Mouse (Mus musculus) cortical plate, adult 2 months (tissue): ENCODE measurements around the gene Gm7247. TPM values are rescaled to one million over a fixed set of nuclear protein-coding genes. Genes with fewer than 3 reads are reported as not detected.
"Not testable (repeated sequence)": the region's sequence is repeated elsewhere in the genome, so short reads cannot be mapped to it uniquely, and the experiment has no call there.

ENCODE experiments used
- H3K27ac ChIP-seq: fragments of 200-500 bp; 2 replicates; pipeline ENCODE4 v1.5.1; 2012; ENCODE audit warnings: low read length, control low read depth, inconsistent platforms; ENCODE audit not compliant: insufficient read depth
- H3K4me1 ChIP-seq: fragments of 200-500 bp; 2 replicates; pipeline ENCODE4 v1.6.1; 2011; ENCODE audit warnings: low read length; ENCODE audit not compliant: control insufficient read depth, insufficient read depth
- H3K4me3 ChIP-seq: fragments of 200-500 bp; 2 replicates; pipeline ENCODE4 v1.5.1; 2011; ENCODE audit warnings: mild to moderate bottlenecking, low read length, control low read depth; ENCODE audit not compliant: insufficient read depth
- CTCF ChIP-seq: fragments of 200-500 bp; IDR thresholded peaks from 2 replicates; pipeline ENCODE4 v1.5.1; 2011; ENCODE audit warnings: mild to moderate bottlenecking, control low read depth, low read length; ENCODE audit not compliant: insufficient read depth; ENCODE audit errors: extremely low read depth
- POLR2A ChIP-seq: fragments of 200-500 bp; IDR thresholded peaks from 2 replicates; pipeline ENCODE4 v1.6.1; 2011; ENCODE audit warnings: mild to moderate bottlenecking, low read length, control low read depth; ENCODE audit not compliant: insufficient read depth; ENCODE audit errors: extremely low read depth
- polyA plus RNA-seq: library from polyadenylated mRNA; depleted of rRNA; stranded (reverse); fragments of >200 nt; gene quantifications from 2 replicates; pipeline ENCODE4 v1.2.3, GENCODE M21; 2012

Gm7247 gene
- polyA plus RNA-seq, 1 experiment, result not detected

DNA sequence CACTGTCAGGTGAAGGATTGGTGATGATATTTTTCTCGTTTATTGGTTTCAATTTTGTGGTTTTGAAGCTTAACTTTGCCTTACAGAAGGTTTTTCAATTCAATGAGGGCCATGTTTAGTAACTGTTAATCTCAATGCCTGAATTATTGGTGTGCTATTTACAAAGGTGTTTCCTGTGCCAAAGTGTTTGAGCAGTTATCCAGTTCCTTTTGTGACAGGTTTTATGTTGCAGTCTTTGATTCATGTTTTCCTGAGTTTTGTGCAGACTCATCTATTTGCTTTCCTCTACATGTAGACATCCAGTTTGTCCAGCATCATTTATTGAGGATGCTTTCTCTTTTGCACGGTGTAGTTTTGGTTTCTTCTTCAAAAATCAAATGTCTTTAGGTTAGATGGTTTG is 62.3 kb downstream of the Gm7247 start:
- Histone ChIP-seq H3K4me1 (no peaks in the 10 kb centered on the region), H3K4me3 (no peak overlapping the region), H3K27ac (no peak overlapping the region)
- no peak for TF ChIP-seq POLR2A
- no peak for TF ChIP-seq CTCF

DNA sequence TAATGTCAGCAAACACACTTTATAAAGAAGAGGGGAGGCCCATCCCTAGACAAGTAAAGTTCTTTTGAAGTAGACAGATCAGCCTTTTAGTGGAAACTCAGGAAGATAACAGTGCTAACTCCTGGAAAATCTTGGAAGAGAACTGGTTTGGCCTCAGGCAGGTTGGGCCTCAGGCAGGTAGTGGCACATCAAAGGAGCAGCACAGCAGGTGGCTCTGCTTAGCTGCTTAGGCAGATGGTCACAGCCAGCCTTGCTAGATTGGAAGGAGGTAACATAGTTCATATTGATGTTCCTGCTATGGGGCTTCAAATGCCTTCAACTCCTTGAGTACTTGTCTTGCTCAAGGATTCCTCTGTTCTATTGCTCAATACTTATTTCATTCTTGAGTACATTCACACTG is 68.6 kb downstream of the Gm7247 start:
- H3K4me1 ChIP-seq, H3K4me3 ChIP-seq, H3K27ac ChIP-seq: not testable (repeated sequence)

DNA sequence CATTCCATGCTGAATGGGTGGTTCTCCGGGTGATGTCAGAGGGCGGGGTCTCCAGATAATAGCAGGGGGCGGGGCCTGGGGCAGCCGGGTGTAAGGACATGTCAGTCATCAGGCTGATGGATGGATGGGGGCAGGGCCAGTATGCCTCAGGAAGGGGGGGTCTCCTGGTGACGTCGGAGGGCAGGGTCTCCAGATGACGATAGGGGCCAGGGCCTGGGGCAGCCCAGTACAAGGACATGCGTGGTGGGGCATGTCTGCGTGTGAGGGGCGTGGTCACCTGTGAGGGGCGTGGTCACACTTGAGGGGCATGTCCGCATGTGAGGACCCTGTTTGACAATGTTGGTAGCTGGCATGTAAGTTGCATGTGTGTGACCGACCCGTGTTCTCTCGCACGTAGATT is 73.0 kb downstream of the Gm7247 start:
- TF ChIP-seq POLR2A (no peak), CTCF (no peak)
- H3K4me1 ChIP-seq, result no peaks in the 10 kb centered on the region
- H3K4me3 ChIP-seq, result no peak overlapping the region
- no peak overlapping the region for H3K27ac ChIP-seq

DNA sequence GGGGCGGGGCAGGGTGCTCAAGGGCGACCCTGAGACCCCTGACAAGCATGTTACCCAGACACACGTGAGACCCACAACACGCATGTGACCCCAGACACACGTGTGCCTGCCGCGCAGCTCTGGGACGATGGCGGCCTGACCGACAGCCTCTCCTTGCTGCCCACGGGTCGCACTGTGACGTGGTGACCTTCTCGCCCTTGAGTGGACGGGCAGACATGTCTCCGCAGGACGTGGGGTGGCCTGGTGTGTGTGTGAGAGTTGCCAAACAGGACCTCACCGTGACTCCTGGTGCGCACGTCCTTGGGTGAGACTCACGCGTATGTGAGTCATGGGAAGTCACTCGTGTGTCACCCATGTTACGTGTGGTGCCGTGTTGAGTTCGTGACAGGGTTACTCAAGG is 73.5 kb downstream of the Gm7247 start:
- no peak overlapping the region for H3K4me3 ChIP-seq
- no peak for TF ChIP-seq POLR2A
- TF ChIP-seq CTCF, result no peak
- H3K4me1 ChIP-seq, result no peaks in the 10 kb centered on the region
- H3K27ac ChIP-seq, result no peak overlapping the region

DNA sequence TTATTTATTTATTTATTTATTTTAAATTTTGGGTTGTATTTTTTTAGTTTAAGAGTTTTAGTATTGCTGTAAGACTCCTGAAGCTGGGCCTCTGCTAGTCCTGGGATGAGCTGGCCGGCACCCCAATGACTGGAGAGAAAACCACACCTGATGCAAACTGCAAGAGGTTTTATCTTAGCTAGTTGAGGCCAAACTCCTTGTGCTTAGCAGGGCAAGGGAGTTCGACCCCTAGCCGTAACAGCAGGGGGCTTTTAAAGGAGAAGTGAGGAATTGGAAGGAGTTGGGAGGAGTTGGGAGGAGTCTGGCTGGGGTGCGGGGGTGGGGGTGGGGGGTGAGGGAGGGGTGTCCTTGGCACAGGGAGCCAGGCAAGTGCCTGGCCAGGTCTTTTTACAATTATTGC is 77.4 kb downstream of the Gm7247 start:
- no peaks in the 10 kb centered on the region for H3K4me1 ChIP-seq
- no peak overlapping the region for H3K27ac ChIP-seq
- H3K4me3 ChIP-seq, result no peak overlapping the region
- TF ChIP-seq POLR2A (no peak), CTCF (no peak)

DNA sequence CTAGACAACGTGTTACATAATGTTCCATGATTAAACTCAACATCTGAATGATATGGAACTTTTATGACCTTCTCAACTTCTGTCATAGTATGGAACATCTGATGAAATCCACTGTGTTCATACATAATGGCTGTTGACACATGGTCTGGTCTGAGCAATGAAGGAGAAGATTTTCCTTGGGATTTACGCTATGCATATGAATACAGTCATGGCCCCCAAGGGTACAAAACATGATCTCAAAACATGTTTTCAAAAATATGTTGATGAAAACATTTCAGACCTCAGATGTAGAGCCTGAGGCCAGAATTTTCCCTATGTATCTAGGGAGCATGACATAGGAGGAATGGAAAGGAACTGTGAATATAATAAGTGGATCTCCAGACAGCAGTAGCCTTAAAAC is 90.0 kb downstream of the Gm7247 start, which contains the start of gene Vmn2r89:
Vmn2r89 (plus strand) TSS at position 301 of the 400 bp plus-strand sequence.
- not testable (repeated sequence) for H3K4me3 ChIP-seq, H3K27ac ChIP-seq, H3K4me1 ChIP-seq

DNA sequence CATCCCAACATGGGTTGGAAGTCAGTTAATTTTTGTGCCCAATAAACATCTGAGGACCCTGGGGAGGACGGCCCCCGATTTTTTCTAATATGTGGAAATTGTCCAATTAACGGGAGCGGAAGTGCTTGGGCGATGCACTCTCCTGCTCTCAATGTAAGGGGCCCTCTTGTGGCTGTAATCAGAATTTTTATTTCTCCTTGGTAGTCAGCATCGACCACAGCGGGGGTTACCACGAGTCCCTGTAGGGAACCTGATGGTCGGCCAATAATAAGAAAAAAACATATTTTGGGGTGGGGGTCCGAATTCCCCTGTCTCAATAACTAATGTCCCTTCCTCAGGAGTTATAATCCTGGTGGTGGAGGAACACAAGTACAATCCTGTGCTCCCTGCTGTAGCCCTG is 118.7 kb downstream of the Gm7247 start:
- H3K4me1 ChIP-seq, H3K4me3 ChIP-seq, H3K27ac ChIP-seq: not testable (repeated sequence)

DNA sequence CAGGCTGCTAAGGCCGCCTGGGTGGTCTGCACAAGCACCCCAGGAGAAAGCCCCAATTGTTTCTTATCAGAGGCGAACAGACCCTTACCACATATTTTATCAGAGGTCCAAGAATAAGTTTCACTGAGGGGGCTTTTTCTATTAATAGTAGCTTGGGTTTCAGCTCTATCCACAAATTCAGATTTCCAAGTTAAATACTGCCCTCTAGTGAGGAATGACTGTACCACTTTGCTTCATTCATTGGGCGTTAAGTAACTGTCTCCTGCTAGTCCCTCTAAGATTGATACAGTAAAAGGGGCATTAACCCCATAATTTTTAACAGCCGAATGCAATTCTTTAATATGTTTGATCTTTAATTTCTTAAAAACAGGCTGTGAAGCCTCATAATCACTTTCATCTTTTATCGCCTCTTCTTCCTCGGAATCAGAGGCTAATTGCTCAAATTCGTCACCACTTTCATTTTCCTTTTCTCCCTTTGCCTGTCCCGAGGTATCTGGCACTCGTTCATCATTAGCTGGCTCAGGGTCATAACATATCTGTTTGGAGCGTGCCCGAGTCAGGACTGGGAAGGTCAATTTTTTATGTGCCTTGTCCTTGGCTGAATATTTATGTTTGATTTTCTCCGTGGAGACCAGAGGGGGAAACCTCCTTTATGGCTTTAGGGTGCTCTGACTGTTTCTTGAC is 119.9 kb downstream of the Gm7247 start:
- H3K4me3 ChIP-seq, H3K27ac ChIP-seq, H3K4me1 ChIP-seq: not testable (repeated sequence)

DNA sequence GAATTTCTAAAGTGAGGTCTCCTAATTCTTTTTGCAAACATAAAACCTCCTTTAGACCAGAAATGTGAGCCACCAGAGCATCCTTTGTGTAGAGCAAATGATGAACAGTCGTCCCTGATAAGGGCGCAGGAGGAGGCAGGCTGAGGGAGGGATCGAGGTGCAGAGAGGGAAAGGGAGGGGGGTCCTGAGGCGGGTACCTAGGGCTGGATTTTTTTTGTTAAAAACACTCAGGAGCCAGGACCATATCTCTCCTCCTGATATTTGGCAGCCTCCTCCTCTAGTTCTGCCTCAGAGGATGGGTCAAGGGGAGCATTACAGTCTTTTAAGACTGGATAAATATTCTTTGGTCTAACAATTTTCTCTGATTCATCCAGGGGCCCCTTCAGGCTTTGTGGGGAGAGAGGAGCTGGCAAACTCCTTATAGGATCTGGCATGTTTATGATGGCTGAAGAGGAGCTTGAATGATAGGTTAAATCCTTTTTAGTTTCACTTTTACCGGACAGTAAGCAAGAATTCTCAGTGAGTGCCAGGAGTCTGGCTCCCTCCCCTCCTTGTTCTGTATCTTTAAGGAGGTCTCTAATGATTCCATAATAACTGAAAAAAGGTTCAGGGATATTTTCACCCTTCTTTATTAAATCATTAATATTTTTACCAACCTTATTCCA is 120.6 kb downstream of the Gm7247 start:
- H3K4me1 ChIP-seq, result no peaks in the 10 kb centered on the region
- no peak overlapping the region for H3K4me3 ChIP-seq
- no peak overlapping the region for H3K27ac ChIP-seq
- TF ChIP-seq CTCF (no peak), POLR2A (no peak)

DNA sequence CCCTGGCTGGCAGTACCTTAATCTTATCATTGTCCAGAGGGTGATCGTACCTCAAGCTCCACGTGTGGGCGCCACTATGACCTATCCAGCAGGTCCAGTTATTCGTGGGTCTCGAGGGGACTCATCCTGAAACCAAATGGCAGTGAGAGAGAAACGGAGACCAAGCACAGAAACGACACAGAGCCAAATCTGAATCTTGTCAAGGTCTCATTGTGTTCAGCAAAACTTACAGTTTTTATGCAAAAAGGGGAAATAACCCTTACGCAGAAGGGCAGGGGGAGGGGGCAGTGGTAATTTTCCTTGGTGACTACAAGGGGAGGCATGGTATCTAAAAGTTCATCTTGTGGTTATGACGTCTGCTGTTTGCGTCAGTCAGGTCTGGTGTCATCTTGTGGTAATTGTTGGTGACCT is 121.4 kb downstream of the Gm7247 start:
- H3K4me3 ChIP-seq, H3K27ac ChIP-seq, H3K4me1 ChIP-seq: not testable (repeated sequence)

DNA sequence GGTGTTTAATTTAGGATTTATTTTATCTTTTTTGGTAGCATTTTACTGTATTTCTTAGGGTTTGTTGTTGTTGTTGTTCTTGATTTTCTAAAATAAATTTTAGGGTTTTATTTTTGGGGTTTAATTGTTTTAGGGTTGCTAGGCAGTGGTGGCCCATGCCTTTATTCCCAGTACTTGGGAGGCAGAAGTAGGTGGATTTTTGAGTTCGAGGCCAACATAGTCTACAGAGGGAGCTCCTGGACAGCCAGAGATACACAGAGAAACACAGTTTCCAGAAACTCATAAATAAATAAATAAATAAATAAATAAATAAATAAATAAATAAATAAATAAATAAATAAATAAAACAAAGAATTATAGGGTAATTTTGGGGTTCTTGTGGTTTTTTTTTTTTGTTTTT is 122.1 kb downstream of the Gm7247 start:
- Histone ChIP-seq H3K27ac (no peak overlapping the region), H3K4me3 (no peak overlapping the region), H3K4me1 (no peaks in the 10 kb centered on the region)
- TF ChIP-seq POLR2A, result no peak
